Mouse (Mus musculus): Measurements from ENCODE around the gene Kctd20.

The Kctd20 gene

GRCm38 (mm10) chr17:28931436-28932211 is 20.1 kb upstream of the Kctd20 start:
- DNase-seq (ENCODE audit: low spot score in 2 of 2) = no peak

- DNase-seq (ENCODE audit: low spot score in 2 of 2) = no peak
Measured at GRCm38 (mm10) chr17:28932274-28932673, 19.5 kb upstream of the Kctd20 start.

- no peak for DNase-seq (ENCODE audit: low spot score in 2 of 2)
Measured at GRCm38 (mm10) chr17:28934120-28934916, 17.4 kb upstream of the Kctd20 start.

- DNase-seq (ENCODE audit: low spot score in 2 of 2) = peak in 1 of 2 experiments; percentile 49
Measured at GRCm38 (mm10) chr17:28936133-28936532, 15.6 kb upstream of the Kctd20 start.

GRCm38 (mm10) chr17:28936622-28937345 is 15.0 kb upstream of the Kctd20 start:
- DNase-seq (ENCODE audit: low spot score in 2 of 2) = peak; percentile 45 to 53

GRCm38 (mm10) chr17:28940776-28941555 is 10.8 kb upstream of the Kctd20 start:
- DNase-seq (ENCODE audit: low spot score in 2 of 2) = no peak

GRCm38 (mm10) chr17:28942101-28942500 is 9.6 kb upstream of the Kctd20 start:
- peak; percentile 57 to 67 for DNase-seq (ENCODE audit: low spot score in 2 of 2)

GRCm38 (mm10) chr17:28943740-28944139 is 8.0 kb upstream of the Kctd20 start, which contains the start of gene Pxt1:
Gene Pxt1 (minus strand): TSS chr17:28943840.
- DNase-seq (ENCODE audit: low spot score in 2 of 2) = no peak

- no peak for DNase-seq (ENCODE audit: low spot score in 2 of 2)
Measured at GRCm38 (mm10) chr17:28944481-28944880, 7.3 kb upstream of the Kctd20 start.

GRCm38 (mm10) chr17:28947011-28947939 is 4.5 kb upstream of the Kctd20 start:
- no peak for DNase-seq (ENCODE audit: low spot score in 2 of 2)

GRCm38 (mm10) chr17:28948661-28949060 is 3.1 kb upstream of the Kctd20 start:
- no peak for DNase-seq (ENCODE audit: low spot score in 2 of 2)

GRCm38 (mm10) chr17:28950751-28951150 is 999 bp upstream of the Kctd20 start:
- DNase-seq (ENCODE audit: low spot score in 2 of 2) = no peak

GRCm38 (mm10) chr17:28953251-28953650 is 1.5 kb downstream of the Kctd20 start:
- no peak for DNase-seq (ENCODE audit: low spot score in 2 of 2)

- no peak for DNase-seq (ENCODE audit: low spot score in 2 of 2)
Measured at GRCm38 (mm10) chr17:28954416-28954815, 2.7 kb downstream of the Kctd20 start.

- DNase-seq (ENCODE audit: low spot score in 2 of 2) = no peak
Measured at GRCm38 (mm10) chr17:28960597-28960996, 8.8 kb downstream of the Kctd20 start.

GRCm38 (mm10) chr17:28961596-28961995 is 9.8 kb downstream of the Kctd20 start:
- no peak for DNase-seq (ENCODE audit: low spot score in 2 of 2)

GRCm38 (mm10) chr17:28967021-28967610 is 15.4 kb downstream of the Kctd20 start:
- peak; percentile 49 to 57 for DNase-seq (ENCODE audit: low spot score in 2 of 2)

- DNase-seq (ENCODE audit: low spot score in 2 of 2) = no peak
Measured at GRCm38 (mm10) chr17:28970122-28970521, 18.4 kb downstream of the Kctd20 start.

GRCm38 (mm10) chr17:28979091-28979490 is 27.3 kb downstream of the Kctd20 start:
- DNase-seq (ENCODE audit: low spot score in 2 of 2) = no peak

GRCm38 (mm10) chr17:28981081-28981480 is 29.3 kb downstream of the Kctd20 start:
- DNase-seq (ENCODE audit: low spot score in 2 of 2) = no peak

All from spleen, postnatal 36 days (tissue).